Mouse (Mus musculus) limb, embryonic 14.5 days (tissue): ENCODE results near the gene Cmtm7. TPM values are rescaled to one million over a fixed set of nuclear protein-coding genes. Genes with fewer than 3 reads are reported as not detected.
"Not testable (repeated sequence)": the region's sequence is repeated elsewhere in the genome, so short reads cannot be mapped to it uniquely, and the experiment has no call there.

Source experiments
- ATAC-seq: fragments of 200-750 bp; cut with Nextera tagmentation; 2 replicates; pipeline ENCODE4 v1.8.0; 2017; ENCODE audit warnings: low read depth, moderate number of reproducible peaks, moderate TSS enrichment; ENCODE audit not compliant: low FRiP score
- DNase-seq: peaks from one replicate; pipeline ENCODE4 v3.0.0-alpha.2; 2015; ENCODE audit warnings: low spot score
- H3K27ac ChIP-seq: fragments of 300-500 bp; sonication (generic); replicated peaks from 2 replicates; pipeline ENCODE4 v1.5.1; 2014; ENCODE audit warnings: low read depth, mild to moderate bottlenecking, low read length, moderate library complexity, mixed read lengths
- H3K27me3 ChIP-seq: fragments of 300-500 bp; sonication (generic); 2 replicates; pipeline ENCODE4 v1.6.1; 2014; ENCODE audit warnings: low read length, mixed read lengths; ENCODE audit not compliant: control insufficient read depth, insufficient read depth
- H3K36me3 ChIP-seq: fragments of 300-500 bp; sonication (generic); 2 replicates; pipeline ENCODE4 v1.6.1; 2014; ENCODE audit warnings: mild to moderate bottlenecking, low read length, moderate library complexity, mixed read lengths; ENCODE audit not compliant: control insufficient read depth, insufficient read depth
- H3K4me1 ChIP-seq: fragments of 300-500 bp; sonication (generic); 2 replicates; pipeline ENCODE4 v1.6.1; 2014; ENCODE audit warnings: antibody characterized with exemption, low read length, mixed read lengths; ENCODE audit not compliant: control insufficient read depth, insufficient read depth
- H3K4me2 ChIP-seq: fragments of 300-500 bp; sonication (generic); replicated peaks from 2 replicates; pipeline ENCODE4 v1.6.1; 2014; ENCODE audit warnings: low read depth, mild to moderate bottlenecking, low read length, moderate library complexity; ENCODE audit not compliant: severe bottlenecking
- H3K4me3 ChIP-seq: fragments of 300-500 bp; sonication (generic); replicated peaks from 2 replicates; pipeline ENCODE4 v1.5.1; 2014; ENCODE audit warnings: low read length
- H3K9ac ChIP-seq: fragments of 300-500 bp; sonication (generic); 2 replicates; pipeline ENCODE4 v1.6.1; 2014; ENCODE audit warnings: mild to moderate bottlenecking, low read depth, low read length, moderate library complexity; ENCODE audit not compliant: severe bottlenecking
- H3K9me3 ChIP-seq: fragments of 300-500 bp; sonication (generic); 2 replicates; pipeline ENCODE4 v1.6.1; 2016; ENCODE audit warnings: low read length; ENCODE audit not compliant: control insufficient read depth
- POLR2A ChIP-seq: fragments of 200-500 bp; IDR thresholded peaks from 2 replicates; pipeline ENCODE4 v1.8.0; 2012; ENCODE audit warnings: inconsistent platforms, mild to moderate bottlenecking, moderate library complexity, borderline replicate concordance; ENCODE audit not compliant: insufficient read depth, insufficient read length; ENCODE audit errors: extremely low read depth
- WGBS: fragments of 180-500 bp; shearing (Covaris S2); extraction: QIAGEN DNeasy Blood & Tissue Kit; methylation state at CpG from one replicate; pipeline ENCODE4 v1.1.7; 2014; 5-methylcytosine and 5-hydroxymethylcytosine counted together
- polyA plus RNA-seq, 2 experiments: library from polyadenylated mRNA; depleted of rRNA in 1 of 2; stranded (reverse) in 1 of 2; unstranded in 1 of 2; fragments of >200 nt; fragmentation: Nextera tagmentation in 1 of 2; extraction: Ambion mirVana in 1 of 2; gene quantifications; 2 replicates each; pipeline versions ENCODE4 v1.2.1 to v1.2.3; 2012 to 2014

Gene Cmtm7
- polyA plus RNA-seq, 2 experiments: 118 to 126 TPM

DNA sequence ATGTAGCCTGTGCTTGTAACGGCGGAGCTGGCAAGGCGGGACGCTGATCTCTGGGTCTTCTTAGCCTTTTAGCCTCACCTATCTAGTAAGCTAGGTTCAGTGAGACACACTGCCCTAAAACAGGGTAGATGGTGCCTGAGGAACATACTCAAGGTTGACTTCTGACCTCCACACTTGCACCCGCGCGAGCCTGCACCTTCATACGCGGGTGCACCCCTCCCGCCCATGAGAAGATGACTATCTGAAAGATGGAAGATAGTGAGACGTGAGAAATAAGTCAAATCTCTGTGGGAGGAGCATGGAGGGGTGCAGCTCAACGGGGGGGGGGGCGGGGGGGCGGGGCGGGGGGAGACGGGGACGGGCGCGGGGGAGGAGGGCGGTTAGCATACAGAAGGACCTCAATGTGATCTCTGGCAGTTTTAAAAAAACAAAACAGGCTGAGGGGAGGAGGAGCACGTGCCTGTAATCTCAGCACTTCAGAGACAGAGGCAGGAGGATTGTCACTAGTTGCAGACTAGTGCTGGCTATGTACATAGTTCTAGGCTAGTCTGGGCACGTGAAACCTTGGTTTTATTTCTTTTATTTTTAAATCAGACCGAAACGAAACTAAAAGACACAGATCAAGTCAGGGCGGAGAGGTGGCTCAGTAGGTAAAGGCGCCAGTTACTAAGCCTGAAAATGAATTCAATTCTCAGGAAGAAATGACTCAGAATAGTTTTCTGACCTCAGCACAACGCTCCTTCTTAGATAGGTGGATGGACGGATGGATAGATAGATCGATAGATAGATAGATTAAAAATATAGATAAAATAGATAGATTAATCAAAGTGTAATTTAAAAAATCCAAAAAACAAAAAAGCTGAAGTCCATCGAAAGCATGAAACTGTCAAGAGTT lies 51.5 kb downstream of the Cmtm7 start:
- Histone ChIP-seq H3K36me3 (peaks cover 4% of the 10 kb centered on the region), H3K27me3 (no peaks in the 10 kb centered on the region), H3K9ac (no peak overlapping the region; the same call in 1 of the 2 replicates), H3K4me1 (peaks cover 15% of the 10 kb centered on the region), H3K27ac (no peak overlapping the region), H3K4me2 (peak overlapping the region; percentile 59), H3K4me3 (peak overlapping the region; percentile 81), H3K9me3 (no peaks in the 10 kb centered on the region)
- ATAC-seq: no peak
- DNase-seq: no peak
- 43% methylated on average over 26 of the region's 30 CpGs for WGBS
- TF ChIP-seq POLR2A: no peak

DNA sequence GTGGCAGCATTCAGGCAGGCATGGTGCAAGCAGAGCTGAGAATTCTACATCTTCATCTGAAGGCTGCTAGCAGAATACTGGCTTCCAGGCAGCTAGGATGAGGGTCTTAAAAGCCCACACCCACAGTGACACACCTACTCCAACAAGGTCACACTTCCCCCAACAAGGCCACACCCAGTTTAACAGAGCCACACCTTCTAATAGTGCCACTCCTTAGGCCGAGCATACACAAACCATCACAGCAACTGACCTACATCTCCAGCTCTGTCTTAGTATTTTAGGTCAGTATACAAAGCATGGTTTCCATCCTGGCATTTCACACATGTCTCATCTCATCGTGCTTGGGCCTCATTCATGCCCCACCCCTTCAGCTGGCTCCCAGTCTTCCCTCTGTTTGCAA lies 53.2 kb downstream of the Cmtm7 start:
- Histone ChIP-seq H3K4me1 (peaks cover 15% of the 10 kb centered on the region), H3K36me3 (peaks cover 19% of the 10 kb centered on the region)
- H3K27me3 ChIP-seq, H3K4me3 ChIP-seq, H3K4me2 ChIP-seq, DNase-seq, H3K27ac ChIP-seq, ATAC-seq, H3K9me3 ChIP-seq, H3K9ac ChIP-seq: not testable (repeated sequence)
- WGBS: 52% methylated on average over 2 of the region's 2 CpGs

DNA sequence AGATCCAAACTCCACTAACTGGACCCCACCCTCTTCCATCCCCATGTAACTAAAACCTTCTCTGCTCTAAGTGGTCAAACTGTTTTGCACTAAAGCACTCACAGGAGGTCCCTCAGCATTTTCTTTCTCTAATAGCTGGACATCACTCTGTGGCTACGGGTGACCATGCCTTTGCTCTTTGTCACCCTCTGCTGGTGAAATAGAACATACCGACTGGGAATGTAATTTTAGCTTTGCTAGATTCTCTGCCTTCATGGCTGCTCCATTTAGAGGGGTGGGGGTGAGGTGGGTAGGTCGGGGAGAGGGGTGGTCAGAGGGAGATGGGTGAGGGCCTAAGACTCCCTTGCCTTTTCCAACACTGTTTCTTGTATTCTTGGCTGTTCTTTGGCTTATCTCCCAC lies 54.3 kb downstream of the Cmtm7 start:
- no peak for ATAC-seq
- Histone ChIP-seq H3K27me3 (no peaks in the 10 kb centered on the region), H3K27ac (no peak overlapping the region), H3K4me2 (no peak overlapping the region), H3K4me1 (peaks cover 5% of the 10 kb centered on the region), H3K9me3 (no peaks in the 10 kb centered on the region), H3K9ac (no peak overlapping the region), H3K4me3 (no peak overlapping the region), H3K36me3 (peaks cover 29% of the 10 kb centered on the region)
- DNase-seq: peak; percentile 70
- TF ChIP-seq POLR2A: no peak
- 2% methylated on average over 3 of the region's 3 CpGs for WGBS

DNA sequence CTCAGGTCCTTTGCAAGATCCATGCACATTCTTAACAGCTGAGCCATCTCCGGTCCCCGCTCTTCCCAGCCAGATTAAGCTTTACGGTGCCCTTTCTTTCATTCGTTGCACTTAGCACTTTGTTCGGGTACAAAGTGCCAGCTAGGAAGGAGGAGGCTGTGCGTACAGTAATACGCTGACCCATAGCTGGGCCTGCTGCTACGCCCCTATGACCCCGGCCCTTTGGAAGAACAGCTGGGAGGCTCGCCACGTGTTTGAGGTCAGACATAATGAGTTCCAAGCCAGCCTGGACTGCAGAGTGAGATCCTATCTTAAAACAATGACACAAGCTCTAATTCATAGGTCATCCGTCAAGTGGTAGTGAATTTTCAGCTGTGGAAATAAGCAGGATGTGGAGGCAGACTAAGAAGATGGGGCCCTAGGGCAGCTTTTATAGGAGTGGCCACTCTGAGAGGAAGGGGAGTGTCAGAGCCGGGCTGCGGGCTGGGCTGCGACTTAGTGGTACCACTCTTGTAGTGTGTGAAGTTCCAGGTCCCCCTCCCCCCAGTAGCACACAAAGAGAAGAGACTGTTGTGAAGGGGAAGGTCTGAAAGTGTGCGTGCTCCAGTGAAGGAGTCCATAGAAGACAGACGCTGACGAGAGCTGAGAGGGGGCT lies 64.9 kb downstream of the Cmtm7 start:
- peaks cover 95% of the 10 kb centered on the region for H3K36me3 ChIP-seq

DNA sequence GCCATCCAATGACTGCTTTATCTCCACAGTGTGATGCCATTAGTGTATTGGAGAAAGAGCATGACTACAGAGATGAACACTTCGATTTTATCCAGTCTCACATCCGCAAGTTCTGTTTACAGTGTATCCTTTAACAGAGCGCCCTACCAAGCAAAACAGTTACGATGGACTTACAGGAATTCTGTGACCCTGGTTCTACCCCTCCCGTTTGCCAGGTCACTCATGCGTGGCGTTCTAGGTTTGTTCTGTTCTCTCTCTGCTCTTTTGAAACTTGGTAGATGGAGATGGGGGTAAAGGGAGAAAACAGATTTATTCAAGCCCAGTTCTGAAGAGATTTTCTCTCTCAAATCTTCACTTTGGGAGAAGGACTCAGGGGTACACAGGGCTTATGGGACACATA lies 68.2 kb downstream of the Cmtm7 start:
- H3K36me3 ChIP-seq: peaks cover 83% of the 10 kb centered on the region
- no peak overlapping the region for H3K9ac ChIP-seq
- no peak for ATAC-seq
- no peak overlapping the region for H3K4me3 ChIP-seq
- no peaks in the 10 kb centered on the region for H3K9me3 ChIP-seq
- 94% methylated on average over 7 of the region's 7 CpGs for WGBS
- no peaks in the 10 kb centered on the region for H3K4me1 ChIP-seq
- no peak for DNase-seq
- no peak for TF ChIP-seq POLR2A
- H3K27me3 ChIP-seq: no peaks in the 10 kb centered on the region
- no peak overlapping the region for H3K27ac ChIP-seq
- H3K4me2 ChIP-seq: no peak overlapping the region

More for the DNA sequence above, 64.9 kb downstream of the Cmtm7 start:
- Histone ChIP-seq H3K4me3 (no peak overlapping the region), H3K27ac (no peak overlapping the region), H3K4me1 (no peaks in the 10 kb centered on the region), H3K27me3 (no peaks in the 10 kb centered on the region), H3K4me2 (no peak overlapping the region), H3K9me3 (no peaks in the 10 kb centered on the region), H3K9ac (no peak overlapping the region)
- ATAC-seq (no peak), DNase-seq (no peak)
- WGBS: 78% methylated on average over 18 of the region's 18 CpGs
- TF ChIP-seq POLR2A: no peak
